Mouse (Mus musculus) left cerebral cortex, adult 18-20 months (tissue): ENCODE data around the gene Tgfa. TPM values are rescaled to one million over a fixed set of nuclear protein-coding genes. Genes with fewer than 3 reads are reported as not detected.

Experiments used
- DNase-seq, 2 experiments: peaks; one replicate each; pipeline ENCODE4 v3.0.0; 2021 to 2022; ENCODE audit warnings: low spot score in 2 of 2, mixed read lengths in 1 of 2
- total RNA-seq, 2 experiments: library from RNA; stranded (reverse); gene quantifications; 2 replicates each; pipeline ENCODE4 v1.2.3; 2021

Tgfa gene
- total RNA-seq, 2 experiments from 2014 or later: 13.0 to 17.7 TPM

GRCm38 (mm10) chr6:86186106-86186955 is 8.7 kb upstream of the Tgfa start:
- no peak for DNase-seq

- no peak for DNase-seq
These were observed 6.1 kb upstream of the Tgfa start for GRCm38 (mm10) chr6:86188741-86189480.

GRCm38 (mm10) chr6:86190622-86191021 is 4.4 kb upstream of the Tgfa start:
- DNase-seq: no peak

- DNase-seq: no peak
These were observed 2.0 kb upstream of the Tgfa start for GRCm38 (mm10) chr6:86192978-86193377.

GRCm38 (mm10) chr6:86193879-86194278 is 1.1 kb upstream of the Tgfa start:
- DNase-seq: peak; percentile 56 to 71

- no peak for DNase-seq
These were observed 1.0 kb downstream of the Tgfa start for GRCm38 (mm10) chr6:86196034-86196433.

- DNase-seq: no peak
These were observed 2.3 kb downstream of the Tgfa start for GRCm38 (mm10) chr6:86197150-86197862.

- no peak for DNase-seq
These were observed 5.9 kb downstream of the Tgfa start for GRCm38 (mm10) chr6:86200934-86201333.

GRCm38 (mm10) chr6:86203101-86203500 is 8.1 kb downstream of the Tgfa start:
- DNase-seq: no peak

- no peak for DNase-seq
These were observed 11.0 kb downstream of the Tgfa start for GRCm38 (mm10) chr6:86206014-86206413.

GRCm38 (mm10) chr6:86206985-86207384 is 12.0 kb downstream of the Tgfa start:
- no peak for DNase-seq

GRCm38 (mm10) chr6:86209133-86210016 is 14.4 kb downstream of the Tgfa start:
- no peak for DNase-seq

GRCm38 (mm10) chr6:86210017-86210408 is 15.0 kb downstream of the Tgfa start:
- no peak for DNase-seq

- no peak for DNase-seq
These were observed 15.6 kb downstream of the Tgfa start for GRCm38 (mm10) chr6:86210619-86211018.

GRCm38 (mm10) chr6:86211081-86211763 is 16.2 kb downstream of the Tgfa start:
- DNase-seq: no peak

- DNase-seq: no peak
These were observed 18.0 kb downstream of the Tgfa start for GRCm38 (mm10) chr6:86212871-86213640.

GRCm38 (mm10) chr6:86218066-86218465 is 23.0 kb downstream of the Tgfa start:
- DNase-seq: no peak

GRCm38 (mm10) chr6:86218739-86219138 is 23.7 kb downstream of the Tgfa start:
- DNase-seq: no peak

- peak; percentile 29 to 34 for DNase-seq
These were observed 24.5 kb downstream of the Tgfa start for GRCm38 (mm10) chr6:86219494-86219893.
